Mouse (Mus musculus): ENCODE data around the gene Mtss1l.

The Mtss1l gene

DNA sequence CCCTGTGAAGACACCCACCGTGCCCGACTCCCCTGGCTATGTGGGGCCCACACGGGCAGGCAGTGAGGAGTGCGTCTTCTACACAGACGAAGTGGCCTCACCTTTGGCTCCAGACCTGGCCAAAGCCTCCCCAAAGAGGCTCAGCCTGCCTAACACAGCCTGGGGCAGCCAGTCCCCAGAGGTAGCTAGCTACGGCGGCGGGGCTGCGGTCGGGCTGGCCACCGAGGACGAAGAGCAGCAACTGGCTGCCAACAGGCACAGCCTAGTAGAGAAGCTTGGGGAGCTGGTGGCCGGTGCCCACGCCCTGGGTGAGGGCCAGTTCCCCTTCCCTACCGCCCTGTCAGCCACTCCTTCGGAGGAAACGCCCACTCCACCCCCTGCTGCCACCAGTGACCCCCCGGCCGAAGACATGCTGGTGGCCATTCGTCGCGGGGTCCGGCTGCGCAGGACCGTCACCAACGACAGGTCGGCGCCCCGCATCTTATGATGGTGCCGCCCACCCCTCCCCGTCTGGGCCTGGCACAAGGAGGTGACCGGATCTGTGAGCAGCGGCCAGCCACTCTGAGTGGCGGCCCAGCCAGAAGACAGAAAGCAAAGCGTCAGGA lies 17.4 kb downstream of the Mtss1l start:
- DNase-seq (ENCODE audit: low read depth, low spot score), result no peak

DNA sequence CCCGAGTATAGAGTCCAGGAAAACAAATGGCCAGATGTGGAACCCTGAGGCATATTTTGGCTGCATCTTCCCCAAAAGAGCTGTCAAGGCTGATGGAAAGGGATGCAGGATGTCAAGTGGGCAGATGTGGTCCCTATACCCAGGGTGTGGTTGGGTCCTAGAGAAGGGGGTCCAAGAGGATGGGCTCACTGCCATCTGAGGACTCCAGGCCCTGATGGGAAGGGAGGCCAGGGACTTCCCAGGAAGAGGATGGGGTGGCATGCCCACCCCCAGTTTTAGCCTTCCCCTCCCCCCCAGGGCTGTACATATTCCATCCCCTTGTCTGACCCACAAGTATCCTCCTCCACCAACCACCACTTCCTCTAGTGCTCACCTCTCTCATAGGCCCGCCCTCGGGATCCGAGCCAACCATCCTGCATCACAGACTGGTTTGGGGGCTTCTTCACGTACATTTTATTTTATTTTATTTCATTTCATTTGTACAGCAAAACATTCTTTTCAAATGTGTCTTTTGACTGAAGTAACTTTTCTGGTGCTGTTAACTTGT lies 19.4 kb downstream of the Mtss1l start:
- no peak for DNase-seq (ENCODE audit: low read depth, low spot score)

DNA sequence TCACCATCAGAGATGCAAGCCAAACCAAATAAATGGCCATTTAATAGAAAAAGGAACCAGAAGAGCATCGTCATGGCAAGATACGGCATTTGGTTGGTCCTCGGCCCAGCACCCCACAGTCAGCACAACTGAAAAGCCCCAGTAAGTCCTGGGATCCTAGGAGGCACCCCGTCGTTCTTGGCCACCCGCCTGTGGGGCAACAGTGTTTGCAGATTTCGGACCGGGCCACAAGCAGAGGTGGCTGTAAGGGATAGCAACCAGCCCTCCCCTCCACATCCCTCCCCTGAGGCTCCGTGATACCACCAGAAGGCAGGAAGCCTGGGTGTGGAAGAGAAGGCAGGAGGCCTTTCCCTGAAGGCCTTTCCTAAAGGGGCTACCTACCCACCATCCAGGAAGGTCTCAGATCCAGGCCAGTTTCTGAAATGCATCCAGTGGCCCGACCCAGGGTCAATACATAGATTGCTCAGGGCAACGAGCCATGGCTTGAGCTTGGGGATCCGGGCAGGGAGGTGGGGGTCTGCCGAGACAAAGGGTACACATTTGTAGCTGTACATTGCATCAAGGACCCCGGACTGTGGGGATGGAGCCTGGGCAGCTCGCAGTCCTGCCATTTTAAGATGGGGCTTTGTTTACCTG lies 20.7 kb downstream of the Mtss1l start:
- no peak for DNase-seq (ENCODE audit: low read depth, low spot score)

DNA sequence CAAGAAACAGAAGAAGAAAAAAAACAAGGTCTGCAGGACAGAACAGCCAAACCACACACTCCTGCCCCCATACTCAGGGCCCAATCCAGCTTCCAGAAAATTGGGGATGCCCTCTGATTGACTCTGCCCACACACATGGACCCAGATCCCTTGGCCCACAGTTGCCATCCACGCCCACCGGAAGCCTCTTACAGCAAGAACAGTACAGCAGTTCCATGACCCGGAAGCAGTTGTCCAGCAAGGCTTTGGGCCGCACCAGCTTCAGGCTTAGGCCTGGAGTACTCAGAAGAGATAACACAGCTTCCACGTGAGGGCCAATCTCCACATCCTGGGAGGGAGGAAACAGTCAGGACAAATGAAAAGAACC lies 21.2 kb downstream of the Mtss1l start:
- DNase-seq (ENCODE audit: low read depth, low spot score), result no peak

GRCm38 (mm10) chr8:110745162-110745561 lies 23.9 kb downstream of the Mtss1l start:
- no peak for DNase-seq (ENCODE audit: low read depth, low spot score)

DNA sequence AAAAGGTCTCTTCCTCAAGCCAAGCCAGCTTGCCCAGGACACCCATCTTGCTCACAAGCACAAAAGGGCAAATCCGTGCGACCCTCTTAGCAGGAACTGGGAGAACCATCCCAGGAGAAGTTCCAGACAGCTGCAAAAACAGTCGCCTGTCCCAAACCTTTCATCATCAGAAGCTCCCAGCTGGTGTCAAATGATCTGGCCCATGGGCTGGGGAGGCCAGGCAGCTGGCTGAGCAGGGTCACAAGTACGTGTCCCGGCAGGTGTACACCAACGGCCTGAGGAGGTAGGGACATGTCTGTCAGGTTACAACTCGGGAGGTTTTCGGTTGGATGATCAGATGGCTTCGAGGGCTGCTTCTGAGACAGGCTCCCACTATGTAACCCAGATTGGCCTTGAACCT lies 25.4 kb downstream of the Mtss1l start:
- no peak for DNase-seq (ENCODE audit: low read depth, low spot score)

DNA sequence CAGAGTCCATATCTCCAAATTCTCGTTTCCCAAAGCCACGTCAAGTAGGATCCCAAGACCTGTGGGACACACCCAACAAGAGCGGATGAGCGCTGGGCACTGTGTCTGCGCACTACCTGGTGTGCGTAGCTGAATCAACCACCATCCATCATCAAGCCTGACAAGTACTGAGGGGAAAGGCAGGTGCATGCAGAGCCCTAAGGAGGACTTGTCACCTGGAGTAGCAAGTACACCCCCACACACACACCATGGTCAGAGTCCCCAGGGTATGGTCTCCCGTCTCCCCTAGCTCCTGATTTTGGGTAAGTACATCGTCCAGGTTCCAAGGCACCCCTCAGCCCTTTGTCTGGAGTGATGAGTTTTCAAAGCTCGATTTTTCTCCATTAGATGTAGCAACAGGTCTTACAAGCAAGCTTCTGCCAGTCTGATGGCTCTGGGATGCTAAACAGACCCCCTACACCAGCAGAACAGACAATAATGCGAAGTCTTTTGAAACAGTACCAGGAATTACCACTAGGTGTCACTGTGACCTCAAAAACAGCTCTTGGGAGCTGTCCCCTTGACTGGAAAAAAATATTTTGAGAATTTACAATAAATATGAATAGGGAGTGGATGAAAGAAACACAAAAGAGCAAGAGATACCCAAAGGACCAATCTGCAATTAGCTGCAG lies 28.4 kb downstream of the Mtss1l start:
- DNase-seq (ENCODE audit: low read depth, low spot score), result peak; percentile 55

DNA sequence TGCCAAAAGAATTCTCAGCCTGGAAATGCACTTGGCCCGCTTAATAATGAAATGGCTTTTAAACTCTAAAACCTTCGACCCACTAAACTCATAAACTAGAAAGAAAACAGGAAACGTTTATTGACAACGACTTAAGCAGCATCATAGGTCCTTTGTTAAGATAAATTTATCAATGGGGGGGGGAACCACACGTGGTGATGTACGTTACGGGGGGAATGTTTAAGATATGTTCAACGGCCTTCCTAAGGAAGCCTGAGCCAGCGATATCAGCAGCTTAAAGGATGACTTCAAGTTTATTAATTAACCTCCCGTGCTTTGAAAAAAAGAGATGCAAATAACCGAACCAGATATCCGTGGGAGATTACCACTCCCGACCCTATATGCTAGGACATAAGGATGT lies 29.0 kb downstream of the Mtss1l start:
- no peak for DNase-seq (ENCODE audit: low read depth, low spot score)

- DNase-seq (ENCODE audit: low read depth, low spot score), result no peak
Observed at GRCm38 (mm10) chr8:110751490-110751889, 30.2 kb downstream of the Mtss1l start.

- no peak for DNase-seq (ENCODE audit: low read depth, low spot score)
Observed at GRCm38 (mm10) chr8:110754713-110755112, 33.4 kb downstream of the Mtss1l start.

GRCm38 (mm10) chr8:110755511-110756170 lies 34.4 kb downstream of the Mtss1l start:
- DNase-seq (ENCODE audit: low read depth, low spot score), result no peak

DNA sequence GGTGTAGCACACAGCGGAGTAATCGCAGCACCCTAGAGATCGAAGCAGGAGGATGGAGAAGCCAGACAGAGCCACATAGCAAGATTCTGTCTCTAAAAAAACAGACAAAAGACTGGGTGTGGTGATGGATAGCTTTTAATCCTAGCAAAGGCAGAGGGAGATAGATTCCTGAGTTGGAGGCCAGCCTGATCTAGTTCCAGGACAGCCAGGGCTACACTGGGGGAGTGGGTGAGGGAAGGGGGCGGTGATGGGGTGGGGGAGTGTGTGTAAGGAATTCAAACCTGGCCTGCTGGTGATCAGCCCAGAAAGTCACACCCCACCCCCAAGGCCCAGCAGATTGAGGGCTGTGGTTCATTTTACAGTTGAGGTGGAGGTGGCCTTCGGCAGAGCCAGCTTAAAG lies 34.9 kb downstream of the Mtss1l start:
- no peak for DNase-seq (ENCODE audit: low read depth, low spot score)

GRCm38 (mm10) chr8:110760280-110760940 lies 39.1 kb downstream of the Mtss1l start:
- no peak for DNase-seq (ENCODE audit: low read depth, low spot score)

DNA sequence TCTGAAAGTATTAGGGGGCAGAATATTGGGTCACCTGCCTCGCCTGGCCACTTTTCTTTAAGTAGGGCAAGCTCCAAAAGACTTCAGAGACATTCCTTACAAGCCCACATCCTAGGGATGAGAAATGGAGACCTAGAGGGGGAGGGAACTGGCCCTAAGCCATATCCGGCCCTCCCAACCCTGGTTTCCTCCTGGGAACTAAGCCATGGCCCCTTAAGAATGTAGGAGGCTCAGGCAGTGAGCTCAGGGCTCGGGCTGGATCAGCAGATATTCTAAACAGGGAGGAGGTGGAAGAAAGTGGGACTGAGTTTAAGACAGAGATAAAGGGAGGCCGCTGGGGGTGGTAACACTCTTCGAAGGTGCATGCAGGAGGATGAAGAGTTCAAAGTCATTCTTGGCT lies 39.9 kb downstream of the Mtss1l start:
- DNase-seq (ENCODE audit: low read depth, low spot score), result no peak

DNA sequence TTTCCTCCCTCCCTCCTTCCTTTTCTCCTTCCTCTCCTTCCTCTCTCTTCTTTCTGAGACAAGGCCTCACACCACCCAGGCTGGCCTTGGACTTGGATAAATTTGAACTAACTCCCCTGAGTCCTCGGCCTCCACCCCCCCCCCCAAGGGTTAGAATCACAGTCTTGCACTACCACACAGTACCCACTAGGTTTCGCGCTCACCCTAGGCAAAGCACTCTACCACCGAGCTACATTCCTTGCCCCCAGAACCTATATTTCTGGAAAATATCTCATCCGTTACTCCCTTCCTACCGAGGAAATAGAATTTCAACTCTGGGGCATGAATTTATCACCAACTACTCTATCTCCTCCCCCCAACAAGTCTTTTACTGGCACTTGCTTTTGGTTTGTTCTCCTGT lies 40.7 kb downstream of the Mtss1l start:
- no peak for DNase-seq (ENCODE audit: low read depth, low spot score)

GRCm38 (mm10) chr8:110764671-110765070 lies 43.4 kb downstream of the Mtss1l start:
- DNase-seq (ENCODE audit: low read depth, low spot score), result no peak

DNA sequence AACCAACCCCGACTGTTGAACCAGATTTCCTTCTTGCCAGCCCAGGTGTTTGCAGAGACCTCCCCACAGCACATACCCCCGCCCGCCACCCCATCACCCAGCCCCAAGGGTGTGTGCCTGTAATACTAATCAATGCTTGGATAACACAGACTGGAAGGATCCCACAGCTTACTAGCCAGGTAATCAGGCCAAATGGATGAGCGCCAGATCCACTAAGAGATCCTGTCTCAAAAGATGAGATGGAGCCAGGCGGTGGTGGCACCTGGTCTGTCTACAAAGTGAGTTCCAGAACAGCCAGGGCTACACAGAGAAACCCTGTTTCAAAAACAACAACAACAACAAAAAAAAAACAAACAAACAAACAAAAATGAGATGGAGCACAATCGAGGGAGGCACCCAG lies 46.0 kb downstream of the Mtss1l start:
- DNase-seq (ENCODE audit: low read depth, low spot score), result no peak

- DNase-seq (ENCODE audit: low read depth, low spot score), result no peak
Observed at GRCm38 (mm10) chr8:110772452-110772851, 51.2 kb downstream of the Mtss1l start.

- no peak for DNase-seq (ENCODE audit: low read depth, low spot score)
Observed at GRCm38 (mm10) chr8:110774047-110774446, 52.8 kb downstream of the Mtss1l start.

DNA sequence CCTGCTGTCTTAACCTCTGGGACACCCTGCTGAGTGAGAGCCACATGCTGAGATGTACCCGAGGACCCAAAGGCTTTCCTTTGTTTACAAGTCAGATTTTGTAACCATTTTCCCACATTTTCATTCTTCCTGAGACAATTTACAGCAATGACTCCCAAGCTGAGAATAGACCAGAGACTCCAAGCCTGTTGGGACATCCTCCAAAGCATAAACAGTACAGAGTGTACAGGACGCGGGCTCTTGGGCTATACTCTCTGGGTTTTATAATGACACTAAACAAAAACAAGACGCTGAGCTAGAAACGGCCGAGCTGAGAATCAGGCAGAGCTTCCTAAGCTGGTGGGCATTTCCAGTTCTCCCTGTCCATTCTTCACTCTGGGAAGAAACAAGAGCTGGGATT lies 53.4 kb downstream of the Mtss1l start:
- DNase-seq (ENCODE audit: low read depth, low spot score), result no peak

DNA sequence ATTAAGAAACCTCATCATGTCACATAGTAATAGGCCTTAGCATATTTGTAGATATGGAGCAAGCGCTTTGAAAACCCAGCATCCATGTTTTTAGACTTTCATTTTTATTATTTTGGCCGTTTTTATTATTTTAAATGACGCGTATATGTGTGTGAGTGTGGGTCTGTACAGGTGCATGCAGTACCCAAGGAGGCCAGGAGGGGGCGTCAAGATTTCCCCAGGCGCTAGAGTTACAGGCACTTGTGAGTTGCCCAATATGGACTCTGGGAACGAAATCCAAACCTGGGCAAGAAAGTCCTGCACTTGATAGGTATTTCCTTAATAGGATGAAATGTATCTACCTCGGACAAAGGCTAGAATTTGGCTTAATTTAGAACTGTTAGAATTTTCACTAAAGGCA lies 54.0 kb downstream of the Mtss1l start:
- DNase-seq (ENCODE audit: low read depth, low spot score), result no peak

- no peak for DNase-seq (ENCODE audit: low read depth, low spot score)
Observed at GRCm38 (mm10) chr8:110775721-110776120, 54.4 kb downstream of the Mtss1l start.

All from c-Kit-negative CD71-positive TER-119-positive erythroid progenitor cells, embryonic 14.5 days (primary cell).